Mouse (Mus musculus): ENCODE measurements around the gene Acy3. TPM values are rescaled to one million over a fixed set of nuclear protein-coding genes. Genes with fewer than 3 reads are reported as not detected.
A peak's percentile ranks its signal among the peaks of the same experiment; 100 is the strongest.

The Acy3 gene
- polyA plus RNA-seq, 1 experiment from 2014 or later = 12.8 TPM

GRCm38 (mm10) chr19:3980309-3980708 lies 6.1 kb upstream of the Acy3 start:
- no peak overlapping the region for H3K9ac ChIP-seq
- no peak overlapping the region for H3K4me3 ChIP-seq (replicated peaks)

GRCm38 (mm10) chr19:3980917-3981316 lies 5.5 kb upstream of the Acy3 start:
- no peak overlapping the region for H3K9ac ChIP-seq
- no peaks in the 10 kb centered on the region for H3K9me3 ChIP-seq
- 70% methylated on average over 9 of the region's 9 CpGs for WGBS
- no peak overlapping the region for H3K4me2 ChIP-seq (replicated peaks)
- no peaks in the 10 kb centered on the region for H3K36me3 ChIP-seq
- no peak overlapping the region for H3K27ac ChIP-seq
- no peak overlapping the region for H3K4me3 ChIP-seq (replicated peaks)
- H3K27me3 ChIP-seq (replicated peaks) = no peaks in the 10 kb centered on the region
- H3K4me1 ChIP-seq (replicated peaks) = peaks cover 11% of the 10 kb centered on the region
- no peak for ATAC-seq

More at GRCm38 (mm10) chr19:3980309-3980708, 6.1 kb upstream of the Acy3 start:
- H3K9me3 ChIP-seq = no peaks in the 10 kb centered on the region
- no peaks in the 10 kb centered on the region for H3K36me3 ChIP-seq
- no peak overlapping the region for H3K27ac ChIP-seq
- 7% methylated on average over 4 of the region's 4 CpGs for WGBS
- peak; percentile 81 for ATAC-seq
- H3K4me2 ChIP-seq (replicated peaks) = no peak overlapping the region
- no peaks in the 10 kb centered on the region for H3K27me3 ChIP-seq (replicated peaks)
- peaks cover 7% of the 10 kb centered on the region for H3K4me1 ChIP-seq (replicated peaks)

- H3K9ac ChIP-seq = no peak overlapping the region
Observed at GRCm38 (mm10) chr19:3983527-3984200, 2.7 kb upstream of the Acy3 start.

GRCm38 (mm10) chr19:3985261-3985681 lies 1.1 kb upstream of the Acy3 start:
- no peak overlapping the region for H3K4me3 ChIP-seq (replicated peaks)
- peak overlapping the region; percentile 39 for H3K27ac ChIP-seq
- H3K9me3 ChIP-seq = no peaks in the 10 kb centered on the region
- no peak overlapping the region for H3K9ac ChIP-seq
- peaks cover 22% of the 10 kb centered on the region for H3K4me1 ChIP-seq (replicated peaks)
- 31% methylated on average over 8 of the region's 8 CpGs for WGBS
- no peaks in the 10 kb centered on the region for H3K36me3 ChIP-seq
- ATAC-seq = no peak
- 0 out of 2 replicates have a peak overlapping the region, but pooled peaks have one; percentile 6 for H3K4me2 ChIP-seq (replicated peaks)
- no peaks in the 10 kb centered on the region for H3K27me3 ChIP-seq (replicated peaks)

More at GRCm38 (mm10) chr19:3983527-3984200, 2.7 kb upstream of the Acy3 start:
- Histone ChIP-seq H3K4me3 (replicated peaks) (no peak overlapping the region), H3K27ac (no peak overlapping the region), H3K27me3 (replicated peaks) (no peaks in the 10 kb centered on the region), H3K4me2 (replicated peaks) (no peak overlapping the region), H3K9me3 (no peaks in the 10 kb centered on the region), H3K36me3 (no peaks in the 10 kb centered on the region), H3K4me1 (replicated peaks) (peaks cover 22% of the 10 kb centered on the region)
- ATAC-seq = no peak
- WGBS = 58% methylated on average over 9 of the region's 9 CpGs

- Histone ChIP-seq H3K27ac (no peak overlapping the region), H3K9ac (no peak overlapping the region), H3K36me3 (no peaks in the 10 kb centered on the region), H3K9me3 (no peaks in the 10 kb centered on the region), H3K27me3 (replicated peaks) (no peaks in the 10 kb centered on the region), H3K4me1 (replicated peaks) (peaks cover 26% of the 10 kb centered on the region), H3K4me2 (replicated peaks) (no peak overlapping the region), H3K4me3 (replicated peaks) (no peak overlapping the region)
- WGBS = 83% methylated on average over 14 of the region's 14 CpGs
- no peak for ATAC-seq
Observed at GRCm38 (mm10) chr19:3988066-3988465, 1.7 kb downstream of the Acy3 start.

- H3K27me3 ChIP-seq (replicated peaks) = no peaks in the 10 kb centered on the region
- H3K27ac ChIP-seq = no peak overlapping the region
- no peaks in the 10 kb centered on the region for H3K9me3 ChIP-seq
- no peak overlapping the region for H3K9ac ChIP-seq
- no peak overlapping the region for H3K4me3 ChIP-seq (replicated peaks)
- WGBS = 84% methylated on average over 4 of the region's 4 CpGs
- H3K4me1 ChIP-seq (replicated peaks) = peaks cover 27% of the 10 kb centered on the region
- no peaks in the 10 kb centered on the region for H3K36me3 ChIP-seq
- H3K4me2 ChIP-seq (replicated peaks) = no peak overlapping the region
- ATAC-seq = no peak
Observed at GRCm38 (mm10) chr19:3988750-3989149, 2.4 kb downstream of the Acy3 start.

- ATAC-seq = no peak
- Histone ChIP-seq H3K4me3 (replicated peaks) (no peak overlapping the region), H3K4me1 (replicated peaks) (peaks cover 19% of the 10 kb centered on the region), H3K27ac (no peak overlapping the region), H3K4me2 (replicated peaks) (no peak overlapping the region), H3K9ac (no peak overlapping the region), H3K9me3 (no peaks in the 10 kb centered on the region), H3K27me3 (replicated peaks) (no peaks in the 10 kb centered on the region), H3K36me3 (no peaks in the 10 kb centered on the region)
- 34% methylated on average over 6 of the region's 6 CpGs for WGBS
Observed at GRCm38 (mm10) chr19:3990804-3991203, 4.4 kb downstream of the Acy3 start.

GRCm38 (mm10) chr19:3991562-3991961 lies 5.2 kb downstream of the Acy3 start:
- Histone ChIP-seq H3K36me3 (no peaks in the 10 kb centered on the region), H3K4me3 (replicated peaks) (no peak overlapping the region), H3K9ac (no peak overlapping the region), H3K4me2 (replicated peaks) (no peak overlapping the region), H3K4me1 (replicated peaks) (peaks cover 13% of the 10 kb centered on the region), H3K27me3 (replicated peaks) (no peaks in the 10 kb centered on the region), H3K9me3 (no peaks in the 10 kb centered on the region), H3K27ac (no peak overlapping the region)
- WGBS = 92% methylated on average over 3 of the region's 3 CpGs
- no peak for ATAC-seq

- no peak for ATAC-seq
- 92% methylated on average over 3 of the region's 3 CpGs for WGBS
- no peak overlapping the region for H3K4me2 ChIP-seq (replicated peaks)
- H3K9me3 ChIP-seq = no peaks in the 10 kb centered on the region
- H3K27ac ChIP-seq = no peak overlapping the region
- no peak overlapping the region for H3K9ac ChIP-seq
- H3K27me3 ChIP-seq (replicated peaks) = no peaks in the 10 kb centered on the region
- no peaks in the 10 kb centered on the region for H3K36me3 ChIP-seq
- H3K4me3 ChIP-seq (replicated peaks) = no peak overlapping the region
- peaks cover 9% of the 10 kb centered on the region for H3K4me1 ChIP-seq (replicated peaks)
Observed at GRCm38 (mm10) chr19:3991966-3992365, 5.6 kb downstream of the Acy3 start.

GRCm38 (mm10) chr19:3992416-3992815 lies 6.0 kb downstream of the Acy3 start, which contains the start of gene Tbx10:
Gene Tbx10, plus strand, starts transcription at chr19:3992752.
- Histone ChIP-seq H3K27ac (no peak within 1 kb of the TSS), H3K4me2 (replicated peaks) (0 out of 2 replicates have a peak within 1 kb of the TSS, but pooled peaks have one; percentile 6), H3K27me3 (replicated peaks) (no peaks in the 10 kb centered on the region), H3K4me1 (replicated peaks) (peaks cover 6% of the 10 kb centered on the region; the same call in 1 of the 2 replicates), H3K9ac (no peak within 1 kb of the TSS), H3K9me3 (no peaks in the 10 kb centered on the region), H3K4me3 (replicated peaks) (no peak within 1 kb of the TSS), H3K36me3 (no peaks in the 10 kb centered on the region)
- 67% methylated on average over 5 of the region's 5 CpGs for WGBS
- ATAC-seq = no peak

- Histone ChIP-seq H3K27me3 (replicated peaks) (no peaks in the 10 kb centered on the region), H3K4me1 (replicated peaks) (peaks cover 12% of the 10 kb centered on the region), H3K9me3 (no peaks in the 10 kb centered on the region), H3K9ac (no peak overlapping the region), H3K36me3 (no peaks in the 10 kb centered on the region), H3K27ac (no peak overlapping the region), H3K4me3 (replicated peaks) (no peak overlapping the region), H3K4me2 (replicated peaks) (no peak overlapping the region)
- ATAC-seq = no peak
- WGBS = 60% methylated on average over 6 of the region's 6 CpGs
Observed at GRCm38 (mm10) chr19:3994932-3995331, 8.6 kb downstream of the Acy3 start.

- H3K9me3 ChIP-seq = no peaks in the 10 kb centered on the region
- no peak overlapping the region for H3K4me3 ChIP-seq (replicated peaks)
- 69% methylated on average over 3 of the region's 3 CpGs for WGBS
- no peak overlapping the region for H3K4me2 ChIP-seq (replicated peaks)
- peaks cover 12% of the 10 kb centered on the region for H3K4me1 ChIP-seq (replicated peaks)
- no peaks in the 10 kb centered on the region for H3K36me3 ChIP-seq
- no peak overlapping the region for H3K9ac ChIP-seq
- no peak for ATAC-seq
- H3K27ac ChIP-seq = no peak overlapping the region
- H3K27me3 ChIP-seq (replicated peaks) = no peaks in the 10 kb centered on the region
Observed at GRCm38 (mm10) chr19:3995505-3995904, 9.1 kb downstream of the Acy3 start.

GRCm38 (mm10) chr19:3996106-3996505 lies 9.7 kb downstream of the Acy3 start:
- Histone ChIP-seq H3K4me1 (replicated peaks) (peaks cover 15% of the 10 kb centered on the region), H3K4me3 (replicated peaks) (no peak overlapping the region), H3K27me3 (replicated peaks) (no peaks in the 10 kb centered on the region), H3K36me3 (no peaks in the 10 kb centered on the region), H3K4me2 (replicated peaks) (no peak overlapping the region), H3K9me3 (no peaks in the 10 kb centered on the region), H3K9ac (no peak overlapping the region), H3K27ac (no peak overlapping the region)
- ATAC-seq = no peak
- WGBS = 74% methylated on average over 7 of the region's 7 CpGs
